Mouse (Mus musculus): ENCODE data around the gene Slc38a3.

Slc38a3 gene

DNA sequence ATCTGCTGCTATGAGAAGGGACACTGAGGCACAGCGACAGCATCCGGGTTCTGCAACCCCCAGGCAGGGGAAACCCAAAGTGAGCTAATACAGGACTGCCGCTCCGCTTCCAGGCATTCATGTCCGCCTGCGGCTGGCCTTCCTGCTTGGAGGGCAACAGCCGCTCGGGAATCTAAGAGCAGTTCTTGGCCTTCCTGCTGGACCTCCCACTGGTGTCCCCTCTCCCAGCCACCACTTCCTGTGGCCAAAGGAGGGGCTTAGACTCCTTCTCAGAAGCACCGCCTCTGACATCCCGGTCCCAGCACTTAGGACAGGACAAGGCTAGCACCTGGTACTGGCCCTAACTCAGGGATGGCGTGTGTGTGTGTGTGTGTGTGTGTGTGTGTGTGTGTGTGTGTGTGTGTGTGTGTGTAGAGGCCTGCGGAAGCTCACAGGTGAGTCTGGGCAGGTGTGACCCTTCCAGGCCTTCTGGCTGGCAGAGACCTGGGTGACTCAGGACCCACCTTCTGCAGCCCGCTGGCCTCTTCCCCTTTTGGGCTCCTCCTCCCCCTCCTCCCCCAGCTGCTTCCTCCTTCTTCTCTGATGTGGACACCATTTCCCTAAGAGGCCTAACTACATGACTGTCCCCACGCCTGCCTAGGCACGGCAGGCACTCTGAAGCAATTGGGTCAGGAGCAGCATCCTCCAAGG, 40.5 kb downstream of the Slc38a3 start:
- in situ Hi-C loops (cut with MboI; ENCODE audit: low pct_unique_long_range_greater_than_20kb in 1 of 2, low sequenced_read_pairs in 2 of 2, unreplicated experiment in 1 of 2): no loop called here

- in situ Hi-C loops (cut with MboI; ENCODE audit: low pct_unique_long_range_greater_than_20kb in 1 of 2, low sequenced_read_pairs in 2 of 2, unreplicated experiment in 1 of 2): no loop called here
Observed at GRCm38 (mm10) chr9:107627387-107628255, 41.7 kb downstream of the Slc38a3 start.

DNA sequence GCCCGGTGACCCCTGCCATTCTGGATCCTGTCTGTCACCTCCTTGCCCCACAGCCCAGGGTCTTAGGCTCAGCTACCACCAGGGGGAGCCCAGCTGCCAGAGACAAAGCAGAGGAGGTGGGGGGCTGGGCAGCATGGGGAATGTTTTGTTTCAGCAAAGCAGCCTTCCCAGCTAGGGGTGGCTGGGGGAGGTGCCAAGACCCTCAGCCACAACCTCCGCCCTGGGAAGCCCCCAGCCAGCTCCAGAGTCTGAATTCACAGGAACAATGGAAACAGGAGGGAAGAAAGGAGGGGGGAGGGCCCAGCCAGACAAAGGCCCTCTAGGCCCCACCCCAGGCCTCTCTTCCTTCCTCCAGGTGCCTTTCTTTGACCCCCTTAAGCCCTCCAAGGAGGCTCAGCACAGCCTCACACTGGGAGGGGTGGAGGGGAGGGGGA, 42.5 kb downstream of the Slc38a3 start:
- in situ Hi-C loops (cut with MboI; ENCODE audit: low pct_unique_long_range_greater_than_20kb in 1 of 2, low sequenced_read_pairs in 2 of 2, unreplicated experiment in 1 of 2): no loop called here

- in situ Hi-C loops (cut with MboI; ENCODE audit: low pct_unique_long_range_greater_than_20kb in 1 of 2, low sequenced_read_pairs in 2 of 2, unreplicated experiment in 1 of 2): no loop called here
Observed at GRCm38 (mm10) chr9:107626158-107626843, 43.0 kb downstream of the Slc38a3 start.

GRCm38 (mm10) chr9:107625351-107626128, 43.8 kb downstream of the Slc38a3 start:
- in situ Hi-C loops (cut with MboI; ENCODE audit: low pct_unique_long_range_greater_than_20kb in 1 of 2, low sequenced_read_pairs in 2 of 2, unreplicated experiment in 1 of 2): no loop called here

- in situ Hi-C loops (cut with MboI; ENCODE audit: low pct_unique_long_range_greater_than_20kb in 1 of 2, low sequenced_read_pairs in 2 of 2, unreplicated experiment in 1 of 2): no loop called here
Observed at GRCm38 (mm10) chr9:107624951-107625350, 44.4 kb downstream of the Slc38a3 start.

GRCm38 (mm10) chr9:107624539-107624938, 44.8 kb downstream of the Slc38a3 start:
- in situ Hi-C loops (cut with MboI; ENCODE audit: low pct_unique_long_range_greater_than_20kb in 1 of 2, low sequenced_read_pairs in 2 of 2, unreplicated experiment in 1 of 2): no loop called here

GRCm38 (mm10) chr9:107620954-107621353, 48.4 kb downstream of the Slc38a3 start:
- in situ Hi-C loops (cut with MboI; ENCODE audit: low pct_unique_long_range_greater_than_20kb in 1 of 2, low sequenced_read_pairs in 2 of 2, unreplicated experiment in 1 of 2): no loop called here

GRCm38 (mm10) chr9:107619546-107619879, 49.8 kb downstream of the Slc38a3 start:
- in situ Hi-C loops (cut with MboI; ENCODE audit: low pct_unique_long_range_greater_than_20kb in 1 of 2, low sequenced_read_pairs in 2 of 2, unreplicated experiment in 1 of 2): no loop called here

- in situ Hi-C loops (cut with MboI; ENCODE audit: low pct_unique_long_range_greater_than_20kb in 1 of 2, low sequenced_read_pairs in 2 of 2, unreplicated experiment in 1 of 2): no loop called here
Observed at GRCm38 (mm10) chr9:107618778-107619545, 50.4 kb downstream of the Slc38a3 start.

DNA sequence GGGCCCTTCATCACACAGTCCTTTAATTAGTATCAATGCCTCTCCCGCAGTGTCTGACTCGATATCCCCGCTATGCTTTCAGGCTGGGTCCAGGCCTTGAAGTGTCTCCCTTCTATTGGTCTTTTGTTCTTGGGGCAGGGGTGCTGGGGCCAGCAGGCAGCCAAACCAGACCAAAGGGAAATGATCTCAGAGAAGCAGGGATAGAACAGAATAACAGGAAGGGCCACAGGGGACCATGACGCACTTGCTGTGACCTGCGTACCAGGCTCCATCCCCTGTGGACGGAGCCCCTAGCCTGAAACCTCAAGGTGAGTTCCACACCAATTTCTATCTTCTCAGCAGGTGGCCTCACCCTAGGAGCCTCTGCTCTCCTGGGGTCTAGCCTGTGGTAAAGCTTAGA, 51.2 kb downstream of the Slc38a3 start:
- in situ Hi-C loops (cut with MboI; ENCODE audit: low pct_unique_long_range_greater_than_20kb in 1 of 2, low sequenced_read_pairs in 2 of 2, unreplicated experiment in 1 of 2): no loop called here

- in situ Hi-C loops (cut with MboI; ENCODE audit: low pct_unique_long_range_greater_than_20kb in 1 of 2, low sequenced_read_pairs in 2 of 2, unreplicated experiment in 1 of 2): no loop called here
Observed at GRCm38 (mm10) chr9:107617461-107617860, 51.9 kb downstream of the Slc38a3 start.

GRCm38 (mm10) chr9:107615035-107615434, 54.3 kb downstream of the Slc38a3 start:
- in situ Hi-C loops (cut with MboI; ENCODE audit: low pct_unique_long_range_greater_than_20kb in 1 of 2, low sequenced_read_pairs in 2 of 2, unreplicated experiment in 1 of 2): no loop called here

- in situ Hi-C loops (cut with MboI; ENCODE audit: low pct_unique_long_range_greater_than_20kb in 1 of 2, low sequenced_read_pairs in 2 of 2, unreplicated experiment in 1 of 2): no loop called here
Observed at GRCm38 (mm10) chr9:107612945-107613569, 56.3 kb downstream of the Slc38a3 start.

DNA sequence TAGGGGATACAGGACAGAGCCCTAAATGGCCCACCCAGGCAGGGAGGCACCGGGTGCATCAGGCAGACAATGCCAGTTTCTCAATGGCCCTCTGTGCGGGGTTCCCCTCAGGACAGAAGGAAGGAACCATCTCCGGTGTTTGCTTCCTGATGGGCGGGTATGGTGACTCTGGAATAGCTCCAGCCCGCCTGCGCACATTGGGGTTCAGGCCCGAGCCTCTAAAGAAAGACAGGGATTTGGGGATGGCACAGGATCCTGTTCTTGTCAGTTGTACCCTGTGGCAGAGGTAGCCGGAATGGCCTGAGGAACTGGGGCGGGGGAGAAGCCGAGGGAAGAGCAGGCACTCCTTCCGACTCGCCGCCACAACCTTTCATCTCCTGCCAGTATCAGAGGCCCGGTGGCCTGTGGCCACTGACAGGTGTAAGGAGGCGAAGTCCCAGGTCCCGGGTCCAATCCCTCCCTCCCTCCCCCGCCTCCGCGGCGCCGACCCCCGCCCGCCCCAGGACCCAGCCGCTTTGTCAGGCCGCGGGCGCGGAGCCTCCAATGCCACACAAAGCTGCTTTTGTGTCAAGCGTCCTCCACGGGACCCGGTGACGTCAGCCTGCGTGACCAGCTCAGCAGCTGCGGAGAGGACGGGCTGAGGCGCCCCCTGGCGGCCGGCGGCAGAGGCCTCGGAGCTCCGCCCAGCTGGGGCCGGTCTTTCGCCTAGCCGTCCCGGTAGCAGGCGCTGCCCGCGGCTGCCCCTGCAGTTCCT, 57.0 kb downstream of the Slc38a3 start:
- in situ Hi-C loops (cut with MboI; ENCODE audit: low pct_unique_long_range_greater_than_20kb in 1 of 2, low sequenced_read_pairs in 2 of 2, unreplicated experiment in 1 of 2): no loop called here

GRCm38 (mm10) chr9:107611456-107612190, 57.7 kb downstream of the Slc38a3 start:
- in situ Hi-C loops (cut with MboI; ENCODE audit: low pct_unique_long_range_greater_than_20kb in 1 of 2, low sequenced_read_pairs in 2 of 2, unreplicated experiment in 1 of 2): no loop called here
